In genomic region chr11:29607465-29607990, GRCm38 (mm10) we compare ENCODE assay signal across 22 mouse cellular contexts. TPM values are rescaled to one million over a fixed set of nuclear protein-coding genes. Genes with fewer than 3 reads are reported as not detected.
DNase-seq lines count a peak whose midpoint lies in the region; ATAC-seq lines count a peak whose summit lies in the region.
"Had no signal": no experiment of that assay in that cellular context is flagged by ENCODE, and none has a peak within 500 bp of the region (broad histone marks: within the 10 kb centered on the region; RNA-seq: fewer than 3 reads in every experiment).

No protein-coding gene starts in this region.

- no peak overlapping the region for H3K9ac ChIP-seq in intestine, embryonic 15.5 days
- no peak overlapping the region for H3K9ac ChIP-seq in forebrain, embryonic 12.5 days
- H3K9ac ChIP-seq: embryonic facial prominence, embryonic 12.5 days; forebrain, postnatal 0 days; heart, embryonic 13.5 days; hindbrain, embryonic 15.5 days had no signal

- H3K27ac ChIP-seq in intestine, embryonic 15.5 days: no peak overlapping the region
- no peak overlapping the region for H3K27ac ChIP-seq in forebrain, embryonic 12.5 days
- H3K27ac ChIP-seq: embryonic facial prominence, embryonic 12.5 days; heart, embryonic 13.5 days; hindbrain, embryonic 15.5 days had no signal

- H3K36me3 ChIP-seq in intestine, embryonic 15.5 days: no peaks in the 10 kb centered on the region
- no peaks in the 10 kb centered on the region for H3K36me3 ChIP-seq in forebrain, embryonic 12.5 days (replicated peaks)
- H3K36me3 ChIP-seq: embryonic facial prominence, embryonic 12.5 days; G1E; heart, embryonic 13.5 days; hindbrain, embryonic 15.5 days had no signal

- no peaks in the 10 kb centered on the region for H3K27me3 ChIP-seq in intestine, embryonic 15.5 days (replicated peaks)
- no peaks in the 10 kb centered on the region for H3K27me3 ChIP-seq in forebrain, embryonic 12.5 days
- H3K27me3 ChIP-seq: embryonic facial prominence, embryonic 12.5 days; heart, embryonic 13.5 days; hindbrain, embryonic 15.5 days had no signal

- 79% methylated on average over 2 of the region's 2 CpGs for WGBS in intestine, embryonic 15.5 days
- WGBS in forebrain, embryonic 12.5 days: 87% methylated on average over 2 of the region's 2 CpGs

- no peak overlapping the region for H3K4me2 ChIP-seq in intestine, embryonic 15.5 days (replicated peaks)
- H3K4me2 ChIP-seq in forebrain, embryonic 12.5 days: no peak overlapping the region
- H3K4me2 ChIP-seq: embryonic facial prominence, embryonic 12.5 days; heart, embryonic 13.5 days; hindbrain, embryonic 15.5 days had no signal

- ATAC-seq in intestine, embryonic 15.5 days: peak; percentile 57; the same call in 1 of the 2 replicates
- ATAC-seq in forebrain, embryonic 12.5 days (ENCODE audit: low FRiP score): no peak
- ATAC-seq: CD4-positive, CD25-positive, alpha-beta regulatory T cell, adult 4 months; forebrain, postnatal 0 days had no signal

- DNase-seq in heart, adult 11 months: peak; percentile 64
- DNase-seq in heart, adult 8-10 months (ENCODE audit: low spot score): no peak
- DNase-seq in urinary bladder, postnatal 25 days (ENCODE audit: low spot score): peak; percentile 1
- no peak for DNase-seq in urinary bladder, adult 18-20 months (ENCODE audit: low spot score in 2 of 2)
- no peak for DNase-seq in yolk sac, embryonic 10.5 days (ENCODE audit: low spot score)
- DNase-seq: adrenal gland, postnatal 14 days; B cell, adult 2 months; cerebellum, adult 11-12 months; cerebellum, adult 9-10 months; cerebellum, postnatal 25 days; forebrain, postnatal 0 days; gastrocnemius, postnatal 14 days; heart, postnatal 36 days; kidney, adult 18-20 months had no signal

- H3K4me1 ChIP-seq in intestine, embryonic 15.5 days (replicated peaks): no peaks in the 10 kb centered on the region
- H3K4me1 ChIP-seq in forebrain, embryonic 12.5 days: no peaks in the 10 kb centered on the region
- H3K4me1 ChIP-seq: embryonic facial prominence, embryonic 12.5 days; hindbrain, embryonic 15.5 days had no signal

- H3K4me3 ChIP-seq in intestine, embryonic 15.5 days (replicated peaks): no peak overlapping the region
- H3K4me3 ChIP-seq in forebrain, embryonic 12.5 days (replicated peaks): no peak overlapping the region
- H3K4me3 ChIP-seq: embryonic facial prominence, embryonic 12.5 days; heart, embryonic 13.5 days; hindbrain, embryonic 15.5 days had no signal

- H3K9me3 ChIP-seq in intestine, embryonic 15.5 days: no peaks in the 10 kb centered on the region
- H3K9me3 ChIP-seq in forebrain, embryonic 12.5 days: no peaks in the 10 kb centered on the region
- H3K9me3 ChIP-seq: embryonic facial prominence, embryonic 12.5 days; G1E; heart, embryonic 13.5 days; hindbrain, embryonic 15.5 days had no signal

RNA-seq across cellular contexts. Expression of gene Rps27a, which starts 59.6 kb away (rescaled TPM):
- total RNA-seq in heart, adult 8-10 months (2022): 100 to 1,000 TPM; 432 to 497 (median 454) TPM
- 1,060 and 1,132 TPM in 2 replicates for polyA plus RNA-seq in intestine, embryonic 15.5 days (2015; fragmentation: Nextera tagmentation; extraction: Ambion mirVana)
- polyA plus RNA-seq in forebrain, embryonic 12.5 days (2016; fragmentation: Nextera tagmentation; extraction: Ambion mirVana): 790 and 842 TPM in 2 replicates

RNA-seq across cellular contexts. Expression of gene Clhc1, which starts 59.8 kb away (rescaled TPM):
- not detected for total RNA-seq in heart, adult 8-10 months (2022)
- polyA plus RNA-seq in intestine, embryonic 15.5 days (2015; fragmentation: Nextera tagmentation; extraction: Ambion mirVana): 0.18 TPM in 1 of 2 replicates, not detected in the other
- 0.26 and 0.42 TPM in 2 replicates for polyA plus RNA-seq in forebrain, embryonic 12.5 days (2016; fragmentation: Nextera tagmentation; extraction: Ambion mirVana)
- total RNA-seq: forebrain, postnatal 0 days; gastrocnemius, adult 18-20 months; gastrocnemius, postnatal 14 days; heart, postnatal 36 days had no signal

Comparison
In these comparisons a context has a peak if more than half of its experiments do, and no peak if none do; other contexts are left out.
1. DNase-seq: peak in heart, adult 11 months (single experiment) and urinary bladder, postnatal 25 days (single experiment); none in heart, adult 8-10 months (single experiment), urinary bladder, adult 18-20 months (0 of 2) and yolk sac, embryonic 10.5 days (single experiment).